Mouse (Mus musculus) thymus, adult 2 months (tissue): ENCODE measurements around the gene Tmem262.

Source experiments
- CTCF ChIP-seq: fragments of 200-500 bp; IDR thresholded peaks from 2 replicates; pipeline ENCODE4 v1.5.1; 2012; ENCODE audit warnings: mild to moderate bottlenecking, control low read depth, low read length, moderate library complexity, borderline replicate concordance; ENCODE audit not compliant: control insufficient read depth, poor library complexity, insufficient read depth; ENCODE audit errors: extremely low read depth
- POLR2A ChIP-seq: fragments of 200-500 bp; IDR thresholded peaks from 2 replicates; pipeline ENCODE4 v1.6.1; 2012; ENCODE audit warnings: mild to moderate bottlenecking, low read length, control low read depth, moderate library complexity; ENCODE audit not compliant: control insufficient read depth, poor library complexity, insufficient read depth; ENCODE audit errors: extremely low read depth

- no peak for TF ChIP-seq CTCF
- TF ChIP-seq POLR2A, result no peak
Measured at GRCm38 (mm10) chr19:6040002-6040401, 39.8 kb upstream of the Tmem262 start.
